Mouse (Mus musculus): ENCODE data around the gene Tomm40.

Gene Tomm40

GRCm38 (mm10) chr7:19715239-19716054 is at the start of gene Tomm40:
TSS of gene Tomm40 (minus strand) at chr7:19715438.
- no peak for TF ChIP-seq GATA4 (IDR thresholded peaks at IDR 0.05; ENCODE audit: insufficient replicate concordance, low read length)

GRCm38 (mm10) chr7:19764581-19764980 is 49.3 kb upstream of the Tomm40 start:
- TF ChIP-seq GATA4 (IDR thresholded peaks at IDR 0.05; ENCODE audit: insufficient replicate concordance, low read length): no peak

GRCm38 (mm10) chr7:19763829-19764477 is 48.7 kb upstream of the Tomm40 start:
- TF ChIP-seq GATA4 (IDR thresholded peaks at IDR 0.05; ENCODE audit: insufficient replicate concordance, low read length): no peak

GRCm38 (mm10) chr7:19762283-19762682 is 47.0 kb upstream of the Tomm40 start:
- TF ChIP-seq GATA4 (IDR thresholded peaks at IDR 0.05; ENCODE audit: insufficient replicate concordance, low read length): no peak

- TF ChIP-seq GATA4 (IDR thresholded peaks at IDR 0.05; ENCODE audit: insufficient replicate concordance, low read length): no peak
Measured at GRCm38 (mm10) chr7:19760021-19760420, 44.8 kb upstream of the Tomm40 start.

- TF ChIP-seq GATA4 (IDR thresholded peaks at IDR 0.05; ENCODE audit: insufficient replicate concordance, low read length): no peak
Measured at GRCm38 (mm10) chr7:19758623-19759022, 43.4 kb upstream of the Tomm40 start.

- TF ChIP-seq GATA4 (IDR thresholded peaks at IDR 0.05; ENCODE audit: insufficient replicate concordance, low read length): no peak; the same call in 1 of the 2 replicates
Measured at GRCm38 (mm10) chr7:19755851-19756786, 40.9 kb upstream of the Tomm40 start.

- no peak for TF ChIP-seq GATA4 (IDR thresholded peaks at IDR 0.05; ENCODE audit: insufficient replicate concordance, low read length)
Measured at GRCm38 (mm10) chr7:19755008-19755407, 39.8 kb upstream of the Tomm40 start.

GRCm38 (mm10) chr7:19754065-19754464 is 38.8 kb upstream of the Tomm40 start:
- TF ChIP-seq GATA4 (IDR thresholded peaks at IDR 0.05; ENCODE audit: insufficient replicate concordance, low read length): no peak

- no peak for TF ChIP-seq GATA4 (IDR thresholded peaks at IDR 0.05; ENCODE audit: insufficient replicate concordance, low read length)
Measured at GRCm38 (mm10) chr7:19753587-19753986, 38.3 kb upstream of the Tomm40 start.

GRCm38 (mm10) chr7:19752652-19753051 is 37.4 kb upstream of the Tomm40 start:
- no peak for TF ChIP-seq GATA4 (IDR thresholded peaks at IDR 0.05; ENCODE audit: insufficient replicate concordance, low read length)

GRCm38 (mm10) chr7:19751070-19751383 is 35.8 kb upstream of the Tomm40 start:
- TF ChIP-seq GATA4 (IDR thresholded peaks at IDR 0.05; ENCODE audit: insufficient replicate concordance, low read length): no peak

GRCm38 (mm10) chr7:19750217-19751069 is 35.2 kb upstream of the Tomm40 start, which contains the start of gene Nectin2:
TSS of gene Nectin2 (minus strand) at chr7:19750483.
- TF ChIP-seq GATA4 (IDR thresholded peaks at IDR 0.05; ENCODE audit: insufficient replicate concordance, low read length): no peak

GRCm38 (mm10) chr7:19749389-19750216 is 34.4 kb upstream of the Tomm40 start:
- TF ChIP-seq GATA4 (IDR thresholded peaks at IDR 0.05; ENCODE audit: insufficient replicate concordance, low read length): peak; percentile 16; the same call in 1 of the 2 replicates
